Mouse (Mus musculus) neutrophil, adult 59 days (primary cell): ENCODE data around the gene Bhlhb9. TPM values are rescaled to one million over a fixed set of nuclear protein-coding genes. Genes with fewer than 3 reads are reported as not detected.

ENCODE experiments used
- total RNA-seq, 2 experiments: library from RNA; stranded (reverse); gene quantifications; 1 replicate in 1 of 2; 2 replicates in 1 of 2; pipeline ENCODE4 v1.2.4; 2023

Bhlhb9 gene
- 1 to 10 TPM; 2.3 to 3.6 TPM for total RNA-seq

GRCm38 (mm10) chrX:135797212-135797644 is at the start of gene Bhlhb9:
TSS of gene Bhlhb9 (plus strand) at chrX:135797594.

DNA sequence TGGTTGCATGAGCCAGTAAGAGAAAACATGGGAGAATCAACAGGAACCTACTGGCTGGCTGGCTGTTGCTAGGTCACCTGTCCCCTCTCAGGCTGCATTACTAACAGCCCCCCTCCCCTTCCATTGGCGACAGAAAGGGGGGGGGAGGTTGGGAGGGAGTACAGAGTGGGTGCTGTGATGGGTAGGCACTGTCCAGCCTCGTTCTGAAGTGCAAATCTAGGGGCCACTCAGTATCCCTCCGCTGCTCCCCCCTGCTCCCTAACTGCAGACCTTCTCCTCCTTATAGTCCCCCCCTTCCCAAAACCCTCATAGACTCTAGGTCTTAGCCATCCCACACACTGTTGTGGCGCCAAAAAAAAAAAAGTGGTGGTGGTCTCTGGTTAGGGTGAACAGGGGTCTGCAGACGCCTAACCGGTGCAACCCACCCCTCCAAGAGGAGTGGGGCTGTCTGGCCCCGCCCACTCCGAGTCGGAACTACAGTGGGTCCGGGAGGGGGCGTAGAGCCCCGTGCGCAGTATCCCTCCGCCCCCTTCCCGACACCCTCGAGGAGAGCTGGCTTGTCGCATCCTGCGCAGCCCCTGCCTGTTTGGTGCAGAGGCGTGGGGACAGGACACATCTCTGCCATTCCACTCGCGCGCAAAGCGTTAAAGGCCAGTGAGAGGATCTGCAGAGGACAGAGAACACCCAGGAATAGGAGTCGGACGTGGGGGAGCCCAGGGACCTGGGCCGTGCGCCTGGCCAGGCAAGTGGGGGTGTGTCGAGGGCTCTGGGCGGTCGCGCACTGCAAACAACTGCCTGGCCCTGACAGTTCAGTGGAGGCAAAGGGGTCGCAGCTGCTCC is 41.3 kb downstream of the Bhlhb9 start, which contains the start of gene Gprasp2:
Gene Gprasp2 (plus strand): TSS at position 514 of the 840 bp plus-strand sequence.

Other genes with a start within 250 kb of the Bhlhb9 start
- gene Nxf7, start 198.8 kb upstream of the Bhlhb9 start, total RNA-seq = not detected
- gene Prame, start 169.9 kb upstream of the Bhlhb9 start, total RNA-seq = not detected
- 1 to 10 TPM in 1 of 2 experiments, not detected in 1; 1.7 TPM for gene Tcp11x2, start 103.8 kb upstream of the Bhlhb9 start, total RNA-seq
- gene Tmsb15a, start 72.3 kb upstream of the Bhlhb9 start, total RNA-seq = not detected
- gene Armcx5, start 54.9 kb upstream of the Bhlhb9 start, total RNA-seq = 10 to 100 TPM; 12.2 to 12.4 TPM
- 10 to 100 TPM; 15.6 to 20.6 TPM for gene Gprasp1, start 54.9 kb upstream of the Bhlhb9 start, total RNA-seq
- gene Gprasp2, start 41.4 kb downstream of the Bhlhb9 start, total RNA-seq = 1 to 10 TPM in 1 of 2 experiments, not detected in 1; 1.4 TPM
- gene Arxes2, start 196.2 kb downstream of the Bhlhb9 start, total RNA-seq = not detected
- not detected for gene Arxes1, start 235.8 kb downstream of the Bhlhb9 start, total RNA-seq